Mouse (Mus musculus): ENCODE results near the gene Lrrc74a. TPM values are rescaled to one million over a fixed set of nuclear protein-coding genes. Genes with fewer than 3 reads are reported as not detected.

Lrrc74a gene
- total and polyA plus RNA-seq, 3 experiments: not detected

- dilution Hi-C loops (cut with MboI; ENCODE audit: extremely low pct_ligation_motif_present, extremely low pct_unique_long_range_greater_than_20kb, low sequenced_read_pairs) (no loop called here), in situ Hi-C loops (cut with MboI; ENCODE audit: low pct_ligation_motif_present, low pct_unique_long_range_greater_than_20kb, low sequenced_read_pairs) (loop anchor here (5.0 kb wide), 1 partner anchor 108 kb away; no protein-coding TSS in a partner anchor)
- H3K9ac ChIP-seq (ENCODE audit: insufficient read depth, low read depth): no peak overlapping the region
- H3K4me3 ChIP-seq (replicated peaks in 1 of 3; ENCODE audit: low read depth in 2 of 3, low read length in 2 of 3, poor library complexity in 1 of 3): no peak overlapping the region
- H3K4me2 ChIP-seq (ENCODE audit: insufficient read depth, low read depth, poor library complexity, severe bottlenecking): no peak overlapping the region
- no peaks in the 10 kb centered on the region for H3K27me3 ChIP-seq (replicated peaks)
- no peaks in the 10 kb centered on the region for H3K9me3 ChIP-seq (replicated peaks; ENCODE audit: low read length)
- H3K79me2 ChIP-seq (replicated peaks; ENCODE audit: control insufficient read depth, extremely low read depth, insufficient read depth, poor library complexity, severe bottlenecking): no peaks in the 10 kb centered on the region
- H3K4me1 ChIP-seq (ENCODE audit: control insufficient read depth in 1 of 2, insufficient read depth in 2 of 2): peaks cover 34 to 65% of the 10 kb centered on the region in 2 experiments
- peak overlapping the region; percentile 29; the same call in 1 of the 2 replicates for H3K27ac ChIP-seq (ENCODE audit: insufficient read depth, low read depth)
- peak; percentile 39 for DNase-seq (ENCODE audit: extremely low read depth)
- TF ChIP-seq CTCF (conservative IDR thresholded peaks at IDR 0.05 in 1 of 2, IDR thresholded peaks at IDR 0.05 in 1 of 2; ENCODE audit: low read depth in 2 of 2, low read length in 2 of 2) (peak; percentile 75 to 76), NRF1 (IDR thresholded peaks at IDR 0.05; ENCODE audit: low read depth, low read length) (0 out of 2 replicates have a peak, but pooled peaks have one; percentile 23), ELF1 (IDR thresholded peaks at IDR 0.05; ENCODE audit: low read depth, low read length) (no peak), ZC3H11A (IDR thresholded peaks at IDR 0.05; ENCODE audit: low read depth, low read length) (no peak), SMC3 (IDR thresholded peaks at IDR 0.05; ENCODE audit: low read depth, low read length) (peak; percentile 55), MEF2A (IDR thresholded peaks at IDR 0.05; ENCODE audit: borderline replicate concordance, low read depth, low read length) (peak; percentile 9; the same call in 1 of the 2 replicates)
- no peaks in the 10 kb centered on the region for H3K36me3 ChIP-seq (replicated peaks in 1 of 2; ENCODE audit: control insufficient read depth in 1 of 2, insufficient read depth in 1 of 2, low read length in 1 of 2)
Observed at GRCm38 (mm10) chr12:86798773-86799540, 64.8 kb downstream of the Lrrc74a start.

GRCm38 (mm10) chr12:86799786-86800185 is 65.6 kb downstream of the Lrrc74a start:
- Histone ChIP-seq H3K9me3 (replicated peaks; ENCODE audit: low read length) (no peaks in the 10 kb centered on the region), H3K4me1 (ENCODE audit: control insufficient read depth in 1 of 2, insufficient read depth in 2 of 2) (peaks cover 40 to 74% of the 10 kb centered on the region in 2 experiments), H3K27me3 (replicated peaks) (no peaks in the 10 kb centered on the region), H3K79me2 (replicated peaks; ENCODE audit: control insufficient read depth, extremely low read depth, insufficient read depth, poor library complexity, severe bottlenecking) (no peaks in the 10 kb centered on the region), H3K9ac (ENCODE audit: insufficient read depth, low read depth) (no peak overlapping the region), H3K4me2 (ENCODE audit: insufficient read depth, low read depth, poor library complexity, severe bottlenecking) (no peak overlapping the region), H3K4me3 (replicated peaks in 1 of 3; ENCODE audit: low read depth in 2 of 3, low read length in 2 of 3, poor library complexity in 1 of 3) (no peak overlapping the region), H3K27ac (ENCODE audit: insufficient read depth, low read depth) (no peak overlapping the region), H3K36me3 (replicated peaks in 1 of 2; ENCODE audit: control insufficient read depth in 1 of 2, insufficient read depth in 1 of 2, low read length in 1 of 2) (no peaks in the 10 kb centered on the region)
- DNase-seq (ENCODE audit: extremely low read depth): no peak
- dilution Hi-C loops (cut with MboI; ENCODE audit: extremely low pct_ligation_motif_present, extremely low pct_unique_long_range_greater_than_20kb, low sequenced_read_pairs): no loop called here
- in situ Hi-C loops (cut with MboI; ENCODE audit: low pct_ligation_motif_present, low pct_unique_long_range_greater_than_20kb, low sequenced_read_pairs): loop anchor here (5.0 kb wide), 1 partner anchor 108 kb away; no protein-coding TSS in a partner anchor
- TF ChIP-seq JUND (conservative IDR thresholded peaks at IDR 0.05; ENCODE audit: low read depth, low read length) (no peak), ZC3H11A (IDR thresholded peaks at IDR 0.05; ENCODE audit: low read depth, low read length) (no peak), USF2 (conservative IDR thresholded peaks at IDR 0.05; ENCODE audit: low read depth, low read length) (no peak), IRF4 (IDR thresholded peaks at IDR 0.05; ENCODE audit: low read depth, low read length) (no peak), ELF1 (IDR thresholded peaks at IDR 0.05; ENCODE audit: low read depth, low read length) (no peak), PAX5 (IDR thresholded peaks at IDR 0.05; ENCODE audit: low read length) (no peak), NELFE (IDR thresholded peaks at IDR 0.05; ENCODE audit: low read depth, low read length) (no peak), SIN3A (IDR thresholded peaks at IDR 0.05; ENCODE audit: low read length) (no peak), BHLHE40 (IDR thresholded peaks at IDR 0.05; ENCODE audit: low read depth, low read length) (no peak), NRF1 (IDR thresholded peaks at IDR 0.05; ENCODE audit: low read depth, low read length) (no peak), SMC3 (IDR thresholded peaks at IDR 0.05; ENCODE audit: low read depth, low read length) (no peak), POLR2A (IDR thresholded peaks at IDR 0.05; ENCODE audit: low read depth, low read length) (no peak), MEF2A (IDR thresholded peaks at IDR 0.05; ENCODE audit: borderline replicate concordance, low read depth, low read length) (no peak), HCFC1 (IDR thresholded peaks at IDR 0.05; ENCODE audit: low read depth, low read length) (no peak), ZNF384 (IDR thresholded peaks at IDR 0.05; ENCODE audit: low read depth, low read length) (no peak), MAFK (IDR thresholded peaks at IDR 0.05; ENCODE audit: insufficient replicate concordance, low read length) (no peak), POLR2AphosphoS2 (IDR thresholded peaks at IDR 0.05; ENCODE audit: low read depth, low read length) (no peak), UBTF (IDR thresholded peaks at IDR 0.05; ENCODE audit: low read depth, low read length) (no peak), ZKSCAN1 (IDR thresholded peaks at IDR 0.05; ENCODE audit: borderline replicate concordance, low read depth, low read length) (no peak)

All from CH12.LX (cell line).